Mouse (Mus musculus): ENCODE measurements around the gene Naif1.

The Naif1 gene

GRCm38 (mm10) chr2:32503588-32503987 lies 53.3 kb downstream of the Naif1 start:
- DNase-seq = no peak

- DNase-seq = no peak
Measured at GRCm38 (mm10) chr2:32505536-32505935, 55.3 kb downstream of the Naif1 start.

All from cerebellum, adult 9-10 months (tissue).